Mouse (Mus musculus): ENCODE results near the gene Gm15155.
"Not testable (repeated sequence)": the region's sequence is repeated elsewhere in the genome, so short reads cannot be mapped to it uniquely, and the experiment has no call there.

Gm15155 gene

DNA sequence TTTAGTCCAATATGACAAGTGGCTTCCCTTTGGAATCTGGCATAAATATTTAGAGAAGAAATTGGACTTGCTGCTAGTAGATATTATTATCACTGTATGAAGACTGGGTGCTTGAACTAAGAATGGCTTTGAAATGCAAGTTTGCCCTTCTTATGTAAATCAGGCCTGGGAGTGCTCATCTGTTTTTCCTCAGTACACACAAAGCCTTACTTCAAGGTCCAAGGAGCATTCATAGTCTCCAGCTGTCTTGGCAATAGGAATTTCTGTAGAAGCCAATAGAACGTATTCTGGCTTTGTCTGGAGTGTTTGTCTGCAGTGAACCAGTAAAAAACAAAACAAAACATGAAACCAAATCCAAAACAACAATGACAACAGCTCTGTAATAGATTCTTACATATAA, 278.6 kb downstream of the Gm15155 start:
- no peak for DNase-seq (ENCODE audit: extremely low read depth, insufficient read length, low spot score)

DNA sequence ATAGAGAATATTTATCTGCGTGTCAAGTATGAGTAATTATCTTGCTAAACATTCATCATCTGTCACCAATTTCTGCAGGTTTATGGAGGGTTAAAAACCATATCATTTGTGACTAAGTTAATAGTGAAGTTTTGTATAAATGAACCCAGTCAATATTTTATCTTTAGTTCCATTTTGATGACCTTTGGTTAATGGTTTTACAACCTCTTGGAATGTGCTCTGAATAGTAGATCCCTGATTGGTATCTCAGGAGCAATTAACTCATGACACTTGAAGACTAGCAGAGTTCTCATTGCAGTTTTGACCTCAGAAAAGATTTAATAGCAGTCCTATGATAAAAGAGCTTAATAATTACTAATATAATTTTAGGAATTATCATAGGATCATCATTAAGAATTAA, 385.2 kb downstream of the Gm15155 start:
- no peak for DNase-seq (ENCODE audit: extremely low read depth, insufficient read length, low spot score)

DNA sequence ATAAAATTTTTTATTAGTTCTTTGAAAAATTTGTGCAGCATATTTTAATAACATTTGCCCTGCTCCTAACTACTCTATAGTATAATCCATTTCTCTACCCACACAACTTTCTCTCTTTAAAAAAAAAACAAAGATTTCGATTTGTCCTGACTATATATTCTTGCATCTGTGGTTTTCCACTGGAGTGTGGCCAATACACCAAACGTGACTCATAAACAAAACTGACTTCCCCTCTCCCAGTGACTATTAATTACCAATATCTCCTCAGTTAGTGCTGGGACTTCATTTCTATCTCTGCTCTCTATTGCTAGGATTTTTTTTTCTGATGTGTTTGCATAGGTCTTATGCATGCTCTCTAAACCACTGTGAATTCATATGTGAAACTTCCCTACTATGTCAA, 531.2 kb downstream of the Gm15155 start:
- DNase-seq (ENCODE audit: extremely low read depth, insufficient read length, low spot score), result no peak

DNA sequence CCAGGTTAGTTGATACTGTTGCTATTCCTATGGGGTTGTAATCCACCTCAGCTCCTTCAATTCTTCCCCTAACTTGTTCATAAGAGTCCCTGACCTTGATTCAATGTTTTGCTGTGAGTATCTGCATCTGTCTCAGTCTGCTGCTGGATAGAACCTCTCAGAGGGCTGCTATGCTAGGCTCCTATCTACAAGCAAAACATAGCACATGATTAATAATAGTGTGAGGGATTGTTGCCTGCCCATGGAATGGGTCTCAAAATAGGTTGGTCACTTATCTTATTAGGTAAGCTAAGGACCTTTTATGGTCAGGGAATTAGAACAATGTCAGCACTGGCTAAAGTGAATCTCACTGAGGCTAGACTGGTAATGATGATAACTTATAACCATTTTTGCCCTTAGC, 547.0 kb downstream of the Gm15155 start:
- DNase-seq (ENCODE audit: extremely low read depth, insufficient read length, low spot score), result no peak

DNA sequence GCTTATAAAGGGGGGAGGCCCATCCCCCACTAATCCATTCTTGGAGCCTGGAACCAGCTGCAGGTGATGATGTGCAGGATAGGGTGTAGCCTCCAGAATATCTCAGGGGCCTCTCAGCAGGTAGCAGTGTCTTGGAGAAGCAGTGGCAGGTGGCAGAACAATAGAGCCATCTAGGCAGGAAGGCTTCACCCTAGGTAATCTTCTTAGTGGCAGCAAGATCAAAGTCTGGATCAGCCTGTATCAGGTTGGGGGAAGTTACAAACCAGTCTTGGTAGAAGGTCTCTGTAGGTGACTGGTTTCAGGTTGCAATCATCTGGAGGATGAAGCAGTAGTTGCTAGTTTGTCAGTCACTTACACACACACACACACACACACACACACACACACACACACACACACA, 679.3 kb downstream of the Gm15155 start:
- not testable (repeated sequence) for DNase-seq (ENCODE audit: extremely low read depth, insufficient read length, low spot score)
